Mouse (Mus musculus) thymus, adult 2 months (tissue): Measurements from ENCODE around the gene Lrig3.

ENCODE experiments used
- CTCF ChIP-seq: fragments of 200-500 bp; IDR thresholded peaks from 2 replicates; pipeline ENCODE4 v1.5.1; 2012; ENCODE audit warnings: mild to moderate bottlenecking, control low read depth, low read length, moderate library complexity, borderline replicate concordance; ENCODE audit not compliant: control insufficient read depth, poor library complexity, insufficient read depth; ENCODE audit errors: extremely low read depth
- POLR2A ChIP-seq: fragments of 200-500 bp; IDR thresholded peaks from 2 replicates; pipeline ENCODE4 v1.6.1; 2012; ENCODE audit warnings: mild to moderate bottlenecking, low read length, control low read depth, moderate library complexity; ENCODE audit not compliant: control insufficient read depth, poor library complexity, insufficient read depth; ENCODE audit errors: extremely low read depth

- no peak for TF ChIP-seq CTCF
- no peak for TF ChIP-seq POLR2A
Observed at GRCm38 (mm10) chr10:125985795-125986194, 19.8 kb downstream of the Lrig3 start.
